Mouse (Mus musculus) hindbrain, embryonic 12.5 days (tissue): ENCODE data around the gene Atp8a2. TPM values are rescaled to one million over a fixed set of nuclear protein-coding genes. Genes with fewer than 3 reads are reported as not detected.
A peak's percentile ranks its signal among the peaks of the same experiment; 100 is the strongest.

Experiments
- ATAC-seq: fragments of 200-750 bp; cut with Nextera tagmentation; 2 replicates; pipeline ENCODE4 v1.8.0; 2017; ENCODE audit warnings: moderate TSS enrichment; ENCODE audit not compliant: low FRiP score
- H3K27ac ChIP-seq: fragments of 300-500 bp; sonication (generic); 2 replicates; pipeline ENCODE4 v1.5.1; 2016; ENCODE audit warnings: mild to moderate bottlenecking
- H3K27me3 ChIP-seq: fragments of 300-500 bp; sonication (generic); 2 replicates; pipeline ENCODE4 v1.6.1; 2016; ENCODE audit warnings: mild to moderate bottlenecking
- H3K36me3 ChIP-seq: fragments of 300-500 bp; sonication (generic); 2 replicates; pipeline ENCODE4 v1.6.1; 2016; ENCODE audit warnings: mild to moderate bottlenecking
- H3K4me1 ChIP-seq: fragments of 300-500 bp; sonication (generic); 2 replicates; pipeline ENCODE4 v1.6.1; 2016
- H3K4me2 ChIP-seq: fragments of 300-500 bp; sonication (generic); replicated peaks from 2 replicates; pipeline ENCODE4 v1.6.1; 2016; ENCODE audit warnings: mild to moderate bottlenecking
- H3K4me3 ChIP-seq: fragments of 300-500 bp; sonication (generic); 2 replicates; pipeline ENCODE4 v1.5.1; 2016; ENCODE audit warnings: mild to moderate bottlenecking
- H3K9ac ChIP-seq: fragments of 300-500 bp; sonication (generic); 2 replicates; pipeline ENCODE4 v1.6.1; 2016; ENCODE audit warnings: mild to moderate bottlenecking, moderate library complexity
- H3K9me3 ChIP-seq: fragments of 300-500 bp; sonication (generic); replicated peaks from 2 replicates; pipeline ENCODE4 v1.6.1; 2016; ENCODE audit warnings: mild to moderate bottlenecking
- WGBS: fragments of 180-500 bp; shearing (Covaris S2); methylation state at CpG from one replicate; pipeline ENCODE4 v1.1.7; 2016; 5-methylcytosine and 5-hydroxymethylcytosine counted together
- polyA plus RNA-seq: library from polyadenylated mRNA; unstranded; fragments of >200 nt; fragmentation: Nextera tagmentation; extraction: Ambion mirVana; gene quantifications from 2 replicates; pipeline ENCODE4 v1.2.1, GENCODE M21; 2016

Atp8a2 gene
- polyA plus RNA-seq, 1 experiment from 2014 or later = 20.7 TPM

- no peak for ATAC-seq
- peaks cover 12% of the 10 kb centered on the region for H3K4me1 ChIP-seq
- H3K36me3 ChIP-seq = no peaks in the 10 kb centered on the region
- no peak overlapping the region for H3K27ac ChIP-seq
- H3K4me3 ChIP-seq = no peak overlapping the region
- WGBS = 87% methylated on average over 6 of the region's 6 CpGs
- no peak overlapping the region for H3K4me2 ChIP-seq
- no peak overlapping the region for H3K9ac ChIP-seq
- no peaks in the 10 kb centered on the region for H3K9me3 ChIP-seq
- H3K27me3 ChIP-seq = no peaks in the 10 kb centered on the region
Observed at GRCm38 (mm10) chr14:59888046-59888445, 308.9 kb downstream of the Atp8a2 start.

GRCm38 (mm10) chr14:59887061-59887861 is 309.7 kb downstream of the Atp8a2 start:
- H3K4me2 ChIP-seq = no peak overlapping the region
- H3K36me3 ChIP-seq = no peaks in the 10 kb centered on the region
- H3K9me3 ChIP-seq = no peaks in the 10 kb centered on the region
- H3K4me1 ChIP-seq = peaks cover 12% of the 10 kb centered on the region
- no peak overlapping the region for H3K27ac ChIP-seq
- WGBS = 55% methylated on average over 15 of the region's 15 CpGs
- no peak for ATAC-seq
- H3K4me3 ChIP-seq = no peak overlapping the region
- no peak overlapping the region for H3K9ac ChIP-seq
- H3K27me3 ChIP-seq = no peaks in the 10 kb centered on the region

- no peak overlapping the region for H3K4me3 ChIP-seq
- no peak overlapping the region for H3K27ac ChIP-seq
- no peaks in the 10 kb centered on the region for H3K9me3 ChIP-seq
- H3K9ac ChIP-seq = no peak overlapping the region
- no peak overlapping the region for H3K4me2 ChIP-seq
- 85% methylated on average over 10 of the region's 10 CpGs for WGBS
- no peaks in the 10 kb centered on the region for H3K36me3 ChIP-seq
- no peaks in the 10 kb centered on the region for H3K27me3 ChIP-seq
- peaks cover 7% of the 10 kb centered on the region; the same call in 1 of the 2 replicates for H3K4me1 ChIP-seq
- no peak for ATAC-seq
Observed at GRCm38 (mm10) chr14:59883517-59884069, 313.4 kb downstream of the Atp8a2 start.

- no peak for ATAC-seq
- no peaks in the 10 kb centered on the region for H3K4me1 ChIP-seq
- no peaks in the 10 kb centered on the region for H3K27me3 ChIP-seq
- H3K4me2 ChIP-seq = no peak overlapping the region
- no peak overlapping the region for H3K27ac ChIP-seq
- 91% methylated on average over 3 of the region's 3 CpGs for WGBS
- no peaks in the 10 kb centered on the region for H3K9me3 ChIP-seq
- H3K4me3 ChIP-seq = no peak overlapping the region
- no peaks in the 10 kb centered on the region for H3K36me3 ChIP-seq
- H3K9ac ChIP-seq = no peak overlapping the region
Observed at GRCm38 (mm10) chr14:59880829-59881228, 316.1 kb downstream of the Atp8a2 start.

- Histone ChIP-seq H3K27me3 (no peaks in the 10 kb centered on the region), H3K4me1 (no peaks in the 10 kb centered on the region), H3K27ac (no peak overlapping the region), H3K9ac (no peak overlapping the region), H3K4me3 (no peak overlapping the region), H3K9me3 (no peaks in the 10 kb centered on the region), H3K4me2 (no peak overlapping the region), H3K36me3 (no peaks in the 10 kb centered on the region)
- 88% methylated on average over 3 of the region's 3 CpGs for WGBS
- ATAC-seq = no peak
Observed at GRCm38 (mm10) chr14:59878248-59878647, 318.7 kb downstream of the Atp8a2 start.

GRCm38 (mm10) chr14:59876525-59876924 is 320.5 kb downstream of the Atp8a2 start:
- H3K27me3 ChIP-seq = no peaks in the 10 kb centered on the region
- no peak for ATAC-seq
- no peak overlapping the region for H3K9ac ChIP-seq
- no peak overlapping the region for H3K27ac ChIP-seq
- H3K4me2 ChIP-seq = no peak overlapping the region
- 80% methylated on average over 2 of the region's 2 CpGs for WGBS
- no peaks in the 10 kb centered on the region for H3K36me3 ChIP-seq
- no peaks in the 10 kb centered on the region for H3K9me3 ChIP-seq
- H3K4me1 ChIP-seq = no peaks in the 10 kb centered on the region
- H3K4me3 ChIP-seq = no peak overlapping the region

GRCm38 (mm10) chr14:59868369-59868768 is 328.6 kb downstream of the Atp8a2 start:
- no peak for ATAC-seq
- Histone ChIP-seq H3K9me3 (0 out of 2 replicates have a peak, but pooled peaks cover 4% of the 10 kb centered on the region), H3K27ac (0 out of 2 replicates have a peak overlapping the region, but pooled peaks have one; percentile 17), H3K36me3 (no peaks in the 10 kb centered on the region), H3K9ac (no peak overlapping the region), H3K27me3 (no peaks in the 10 kb centered on the region), H3K4me1 (no peaks in the 10 kb centered on the region; the same call in none of the 2 replicates), H3K4me3 (no peak overlapping the region), H3K4me2 (no peak overlapping the region)
- WGBS = 59% methylated on average over 7 of the region's 7 CpGs

GRCm38 (mm10) chr14:59867749-59868148 is 329.2 kb downstream of the Atp8a2 start:
- no peak overlapping the region for H3K4me3 ChIP-seq
- H3K9ac ChIP-seq = no peak overlapping the region
- no peaks in the 10 kb centered on the region for H3K36me3 ChIP-seq
- no peak for ATAC-seq
- 71% methylated on average over 7 of the region's 7 CpGs for WGBS
- no peaks in the 10 kb centered on the region for H3K27me3 ChIP-seq
- H3K27ac ChIP-seq = peak overlapping the region; percentile 17; the same call in 1 of the 2 replicates
- H3K4me2 ChIP-seq = no peak overlapping the region
- no peaks in the 10 kb centered on the region; the same call in none of the 2 replicates for H3K4me1 ChIP-seq
- H3K9me3 ChIP-seq = 0 out of 2 replicates have a peak, but pooled peaks cover 4% of the 10 kb centered on the region

- ATAC-seq = no peak
- Histone ChIP-seq H3K36me3 (no peaks in the 10 kb centered on the region), H3K9me3 (0 out of 2 replicates have a peak, but pooled peaks cover 4% of the 10 kb centered on the region), H3K9ac (no peak overlapping the region), H3K4me2 (no peak overlapping the region), H3K4me1 (no peaks in the 10 kb centered on the region; the same call in none of the 2 replicates), H3K27me3 (no peaks in the 10 kb centered on the region), H3K27ac (no peak overlapping the region), H3K4me3 (no peak overlapping the region)
- 71% methylated on average over 5 of the region's 5 CpGs for WGBS
Observed at GRCm38 (mm10) chr14:59866001-59866400, 331.0 kb downstream of the Atp8a2 start.

- Histone ChIP-seq H3K27me3 (no peaks in the 10 kb centered on the region), H3K36me3 (no peaks in the 10 kb centered on the region), H3K9ac (no peak overlapping the region), H3K4me1 (no peaks in the 10 kb centered on the region; the same call in 1 of the 2 replicates), H3K4me3 (no peak overlapping the region), H3K27ac (no peak overlapping the region), H3K4me2 (no peak overlapping the region), H3K9me3 (0 out of 2 replicates have a peak, but pooled peaks cover 4% of the 10 kb centered on the region)
- ATAC-seq = no peak
- 65% methylated on average over 4 of the region's 4 CpGs for WGBS
Observed at GRCm38 (mm10) chr14:59862351-59862750, 334.6 kb downstream of the Atp8a2 start.

- H3K4me1 ChIP-seq = no peaks in the 10 kb centered on the region
- ATAC-seq = no peak
- WGBS = 95% methylated on average over 11 of the region's 11 CpGs
- H3K9ac ChIP-seq = no peak overlapping the region
- no peak overlapping the region for H3K4me3 ChIP-seq
- H3K27ac ChIP-seq = no peak overlapping the region
- H3K4me2 ChIP-seq = no peak overlapping the region
- H3K9me3 ChIP-seq = 0 out of 2 replicates have a peak, but pooled peaks cover 4% of the 10 kb centered on the region
- H3K27me3 ChIP-seq = no peaks in the 10 kb centered on the region
- no peaks in the 10 kb centered on the region; the same call in 1 of the 2 replicates for H3K36me3 ChIP-seq
Observed at GRCm38 (mm10) chr14:59859830-59860229, 337.1 kb downstream of the Atp8a2 start.

GRCm38 (mm10) chr14:59858501-59859225 is 338.3 kb downstream of the Atp8a2 start:
- Histone ChIP-seq H3K4me2 (no peak overlapping the region), H3K36me3 (no peaks in the 10 kb centered on the region; the same call in 1 of the 2 replicates), H3K4me1 (no peaks in the 10 kb centered on the region), H3K9ac (no peak overlapping the region), H3K4me3 (no peak overlapping the region), H3K27ac (no peak overlapping the region), H3K9me3 (no peaks in the 10 kb centered on the region), H3K27me3 (no peaks in the 10 kb centered on the region)
- ATAC-seq = no peak
- 84% methylated on average over 6 of the region's 6 CpGs for WGBS
